Mouse (Mus musculus): ENCODE results near the gene Camk1g.

DNA sequence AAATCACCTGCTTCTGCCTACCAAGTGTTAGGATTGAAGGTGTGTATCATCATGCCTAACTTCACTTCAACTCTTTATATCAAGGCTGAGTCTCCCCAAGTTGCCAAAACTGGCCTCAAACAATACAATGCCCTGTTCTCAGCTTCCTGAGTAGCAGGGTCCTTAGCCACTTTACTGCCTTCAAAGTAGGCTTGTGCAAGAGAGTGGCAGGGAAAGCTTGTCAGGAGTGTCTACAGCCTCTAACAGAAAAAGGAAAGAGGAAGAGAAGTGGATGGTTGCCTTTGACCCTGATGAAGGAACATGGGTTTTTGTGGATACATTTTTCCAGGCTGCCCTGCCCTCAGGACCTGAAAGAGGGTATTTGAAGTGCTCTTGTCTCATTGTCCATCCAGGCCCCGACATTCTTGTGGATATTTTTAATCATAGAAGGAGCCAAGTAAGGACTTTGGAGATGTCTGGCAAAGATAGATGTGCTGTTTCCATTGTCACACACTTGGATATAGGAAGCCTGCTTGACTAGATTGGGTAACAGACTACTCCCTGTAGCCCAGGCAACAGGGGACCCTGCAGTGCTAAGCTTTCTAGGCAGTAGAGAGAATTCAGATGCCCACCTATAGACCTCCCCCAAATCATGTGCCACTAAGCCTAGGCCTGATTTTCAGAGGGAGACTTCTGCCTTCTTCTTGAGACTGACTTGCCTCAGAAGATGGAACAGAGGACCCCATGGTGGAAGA lies 60.1 kb downstream of the Camk1g start:
- TF ChIP-seq GATA1 (IDR thresholded peaks at IDR 0.05; ENCODE audit: borderline replicate concordance, low read length) (no peak), FLI1 (IDR thresholded peaks at IDR 0.05; ENCODE audit: low read length) (no peak)
